ENCODE assay signal across 12 mouse cellular contexts in genomic region chr2:72002843-72003370, GRCm38 (mm10). TPM values are rescaled to one million over a fixed set of nuclear protein-coding genes. Genes with fewer than 3 reads are reported as not detected.
"Had no signal": no experiment of that assay in that cellular context is flagged by ENCODE, and none has a peak within 500 bp of the region (broad histone marks: within the 10 kb centered on the region; RNA-seq: fewer than 3 reads in every experiment).

No protein-coding gene starts in this region.

- H3K27ac ChIP-seq: kidney, postnatal 0 days; limb, embryonic 15.5 days; liver, embryonic 14.5 days; midbrain, embryonic 12.5 days; stomach, postnatal 0 days had no signal

- H3K4me3 ChIP-seq: limb, embryonic 15.5 days; midbrain, embryonic 12.5 days had no signal

- H3K4me1 ChIP-seq: limb, embryonic 15.5 days; midbrain, embryonic 12.5 days had no signal

- H3K4me2 ChIP-seq: limb, embryonic 15.5 days; midbrain, embryonic 12.5 days had no signal

- H3K9me3 ChIP-seq: limb, embryonic 15.5 days; midbrain, embryonic 12.5 days had no signal

- H3K9ac ChIP-seq: limb, embryonic 15.5 days; liver, embryonic 14.5 days; midbrain, embryonic 12.5 days had no signal

- ATAC-seq: midbrain, embryonic 16.5 days had no signal

- DNase-seq: kidney, postnatal 36 days; layer of hippocampus, adult 9-11 months; layer of hippocampus, postnatal 36 days; lung, adult 18-20 months; thymus, postnatal 4 days had no signal

- H3K36me3 ChIP-seq: limb, embryonic 15.5 days; midbrain, embryonic 12.5 days had no signal

- H3K27me3 ChIP-seq: limb, embryonic 15.5 days; midbrain, embryonic 12.5 days had no signal

RNA-seq across cellular contexts. Expression of gene Rapgef4, which starts 21.9 kb away (rescaled TPM):
- total RNA-seq: megakaryocyte-erythroid progenitor cell, adult 5-6 weeks had no signal
